Mouse (Mus musculus) left cerebral cortex, adult 8-10 months (tissue): ENCODE results near the gene Hnrnpm. TPM values are rescaled to one million over a fixed set of nuclear protein-coding genes. Genes with fewer than 3 reads are reported as not detected.

ENCODE experiments used
- DNase-seq, 2 experiments: peaks; one replicate each; pipeline ENCODE4 v3.0.0; 2022; ENCODE audit warnings: low spot score in 2 of 2
- total RNA-seq, 4 experiments: library from RNA; stranded (reverse); gene quantifications; 2 replicates each; pipeline ENCODE4 v1.2.4; 2022

Gene Hnrnpm
- total RNA-seq, 4 experiments from 2014 or later: 92.0 to 129 (median 113) TPM

DNA sequence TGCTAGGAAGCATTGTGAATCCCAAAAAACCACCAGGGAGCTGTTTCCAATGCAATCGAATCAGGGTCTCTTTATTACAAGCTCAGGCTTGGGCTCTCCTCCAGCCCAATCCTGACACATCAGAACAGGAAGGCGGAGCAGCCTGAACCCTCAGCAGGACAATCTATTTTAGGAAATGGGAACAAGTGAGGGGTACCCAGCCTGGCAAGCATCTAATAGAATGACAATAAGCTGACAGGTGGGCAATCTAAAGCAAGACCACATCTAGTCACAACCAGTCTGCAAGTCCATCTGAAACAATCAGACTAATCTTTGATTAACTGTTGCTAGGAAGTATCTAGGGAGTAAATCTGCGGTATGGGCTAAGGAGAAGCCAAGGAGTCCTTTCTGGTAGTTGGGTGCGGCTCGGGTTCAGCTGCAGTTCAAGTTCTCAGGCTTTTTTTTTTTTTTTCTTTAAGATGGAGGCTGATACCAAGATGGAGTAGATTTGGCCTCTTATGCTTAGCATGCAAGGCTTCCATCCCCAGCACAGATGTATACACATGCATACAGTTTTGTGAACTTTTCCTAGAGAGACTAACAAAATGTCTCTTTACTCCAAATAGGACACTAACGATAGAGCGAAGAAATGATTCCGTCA is 86.7 kb downstream of the Hnrnpm start:
- DNase-seq: no peak

DNA sequence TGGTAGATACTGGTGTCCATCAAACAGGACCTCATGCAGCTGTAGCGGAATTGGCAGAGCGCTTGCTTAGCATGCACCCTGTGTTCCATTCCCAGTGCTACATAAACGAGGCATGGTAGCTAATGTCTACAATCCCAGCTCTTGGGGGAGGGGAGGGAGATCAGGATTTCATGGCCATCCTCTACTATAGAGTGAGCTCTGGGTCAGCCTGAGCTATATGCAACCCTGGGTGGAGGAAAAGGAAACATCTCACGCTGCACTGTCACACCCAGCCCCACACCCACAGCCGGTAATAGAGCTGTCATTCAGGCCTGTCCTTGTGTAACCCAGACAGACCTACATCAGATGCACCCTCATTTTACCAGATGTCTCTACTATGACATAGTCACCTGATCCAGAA is 88.2 kb downstream of the Hnrnpm start:
- no peak for DNase-seq

GRCm38 (mm10) chr17:33597271-33597670 is 89.4 kb downstream of the Hnrnpm start:
- no peak for DNase-seq

Other genes with a start within 250 kb of the Hnrnpm start
- gene Adamts10, start 162.7 kb downstream of the Hnrnpm start, total RNA-seq: 10 to 100 TPM; 21.2 to 29.5 (median 26.3) TPM
- gene Myo1f, start 131.2 kb downstream of the Hnrnpm start, total RNA-seq: 1 to 10 TPM; 1.7 to 6.7 (median 3.8) TPM
- gene Zfp414, start 57.8 kb downstream of the Hnrnpm start, total RNA-seq: 10 to 100 TPM; 49.7 to 56.8 (median 52.8) TPM
- gene Pram1, start 48.8 kb downstream of the Hnrnpm start, total RNA-seq: under 1 TPM in 1 of 4 experiments, not detected in 3; 0.37 TPM
- 10 to 100 TPM; 85.6 to 95.3 (median 89.9) TPM for gene March2, start 31.8 kb upstream of the Hnrnpm start, total RNA-seq
- gene Rab11b, start 73.7 kb upstream of the Hnrnpm start, total RNA-seq: 100 to 1,000 TPM; 351 to 365 (median 357) TPM
- gene Angptl4, start 95.0 kb upstream of the Hnrnpm start, total RNA-seq: 1 to 10 TPM; 2.3 to 3.2 (median 2.5) TPM
- gene Kank3, start 123.7 kb upstream of the Hnrnpm start, total RNA-seq: 10 to 100 TPM; 27.6 to 33.8 (median 31.5) TPM
- 100 to 1,000 TPM; 672 to 810 (median 775) TPM for gene Rps28, start 137.7 kb upstream of the Hnrnpm start, total RNA-seq
- gene Ndufa7, start 137.7 kb upstream of the Hnrnpm start, total RNA-seq: 100 to 1,000 TPM; 193 to 206 (median 201) TPM
- gene Cd320, start 156.2 kb upstream of the Hnrnpm start, total RNA-seq: 10 to 100 TPM; 23.3 to 27.1 (median 24.8) TPM
- gene Gm7029, start 187.0 kb upstream of the Hnrnpm start, total RNA-seq: not detected
- 1 to 10 TPM; 2.0 to 3.0 (median 2.9) TPM for gene Kifc1, start 203.8 kb upstream of the Hnrnpm start, total RNA-seq
- gene Platr17, start 218.3 kb upstream of the Hnrnpm start, total RNA-seq: 1 to 10 TPM in 2 of 4 experiments, not detected in 2; 1.3 to 1.6 TPM
- 10 to 100 TPM; 24.0 to 31.9 (median 27.1) TPM for gene Daxx, start 222.6 kb upstream of the Hnrnpm start, total RNA-seq
- gene Tapbp, start 229.0 kb upstream of the Hnrnpm start, total RNA-seq: 10 to 100 TPM; 53.0 to 74.3 (median 56.5) TPM
- 10 to 100 TPM; 36.8 to 44.6 (median 41.3) TPM for gene Zbtb22, start 229.0 kb upstream of the Hnrnpm start, total RNA-seq
- 10 to 100 TPM; 48.9 to 73.4 (median 60.6) TPM for gene Rgl2, start 242.7 kb upstream of the Hnrnpm start, total RNA-seq